Mouse (Mus musculus) lung, embryonic 14.5 days (tissue): ENCODE measurements around the gene Sema3g. TPM values are rescaled to one million over a fixed set of nuclear protein-coding genes. Genes with fewer than 3 reads are reported as not detected.

Experiments
- ATAC-seq: fragments of 200-750 bp; cut with Nextera tagmentation; 2 replicates; pipeline ENCODE4 v1.8.0; 2017; ENCODE audit warnings: mild to moderate bottlenecking, moderate TSS enrichment, moderate library complexity; ENCODE audit not compliant: insufficient read depth
- DNase-seq: peaks from one replicate; pipeline ENCODE4 v3.0.0-alpha.2; 2015
- H3K27ac ChIP-seq: fragments of 300-500 bp; sonication (generic); 2 replicates; pipeline ENCODE4 v1.5.1; 2014; ENCODE audit warnings: low read depth, mild to moderate bottlenecking, moderate library complexity
- H3K27me3 ChIP-seq: fragments of 300-500 bp; sonication (generic); 2 replicates; pipeline ENCODE4 v1.6.1; 2014; ENCODE audit warnings: low read length, control low read depth; ENCODE audit not compliant: insufficient read depth
- H3K36me3 ChIP-seq: fragments of 300-500 bp; sonication (generic); 2 replicates; pipeline ENCODE4 v1.6.1; 2014; ENCODE audit warnings: control low read depth; ENCODE audit not compliant: insufficient read depth
- H3K4me1 ChIP-seq: fragments of 300-500 bp; sonication (generic); 2 replicates; pipeline ENCODE4 v1.6.1; 2014; ENCODE audit warnings: antibody characterized with exemption, control low read depth; ENCODE audit not compliant: insufficient read depth
- H3K4me2 ChIP-seq: fragments of 300-500 bp; sonication (generic); 2 replicates; pipeline ENCODE4 v1.6.1; 2014; ENCODE audit warnings: mild to moderate bottlenecking
- H3K4me3 ChIP-seq: fragments of 300-500 bp; sonication (generic); 2 replicates; pipeline ENCODE4 v1.5.1; 2014; ENCODE audit warnings: low read depth, low read length
- H3K9ac ChIP-seq: fragments of 300-500 bp; sonication (generic); 2 replicates; pipeline ENCODE4 v1.6.1; 2014
- H3K9me3 ChIP-seq: fragments of 300-500 bp; sonication (generic); 2 replicates; pipeline ENCODE4 v1.6.1; 2016; ENCODE audit warnings: low read depth, low read length, control low read depth
- CTCF ChIP-seq: IDR thresholded peaks from 2 replicates; pipeline ENCODE4 v1.5.1; 2016; ENCODE audit warnings: antibody characterized with exemption, low read depth
- WGBS: fragments of 180-500 bp; shearing (Covaris S2); extraction: QIAGEN DNeasy Blood & Tissue Kit; methylation state at CpG from one replicate; pipeline ENCODE4 v1.1.7; 2014; 5-methylcytosine and 5-hydroxymethylcytosine counted together
- polyA plus RNA-seq: library from polyadenylated mRNA; unstranded; fragments of >200 nt; fragmentation: Nextera tagmentation; extraction: Ambion mirVana; gene quantifications from 2 replicates; pipeline ENCODE4 v1.2.1, GENCODE M21; 2014

Gene Sema3g
- polyA plus RNA-seq, 1 experiment from 2014 or later, result 0.38 TPM

DNA sequence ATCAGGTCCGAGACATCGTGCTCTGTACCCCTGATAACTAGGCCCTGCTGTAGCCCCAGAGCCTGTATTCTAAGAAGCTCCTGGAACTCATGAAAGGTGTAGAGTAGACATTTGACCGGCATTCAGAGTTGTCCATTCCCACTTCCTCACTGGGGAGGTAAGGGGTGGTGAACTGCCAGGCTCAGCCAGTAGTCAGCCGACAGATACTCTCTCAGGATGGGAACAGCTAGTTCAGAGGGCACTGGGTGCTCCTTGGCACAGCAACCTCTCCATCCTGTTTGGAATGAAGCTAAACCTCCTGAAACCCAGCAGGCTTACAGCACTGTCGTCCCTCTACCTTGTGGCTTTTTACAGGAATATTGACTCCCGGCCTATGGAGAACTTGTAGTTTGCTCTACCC is 5.8 kb upstream of the Sema3g start:
- no peaks in the 10 kb centered on the region for H3K36me3 ChIP-seq
- H3K9me3 ChIP-seq, result no peaks in the 10 kb centered on the region
- H3K27ac ChIP-seq, result no peak overlapping the region
- no peak for TF ChIP-seq CTCF
- no peak for ATAC-seq
- no peak overlapping the region for H3K9ac ChIP-seq
- no peak overlapping the region for H3K4me3 ChIP-seq
- 79% methylated on average over 6 of the region's 6 CpGs for WGBS
- H3K27me3 ChIP-seq, result no peaks in the 10 kb centered on the region
- H3K4me2 ChIP-seq, result no peak overlapping the region
- no peak for DNase-seq
- H3K4me1 ChIP-seq, result no peaks in the 10 kb centered on the region; the same call in 1 of the 2 replicates

DNA sequence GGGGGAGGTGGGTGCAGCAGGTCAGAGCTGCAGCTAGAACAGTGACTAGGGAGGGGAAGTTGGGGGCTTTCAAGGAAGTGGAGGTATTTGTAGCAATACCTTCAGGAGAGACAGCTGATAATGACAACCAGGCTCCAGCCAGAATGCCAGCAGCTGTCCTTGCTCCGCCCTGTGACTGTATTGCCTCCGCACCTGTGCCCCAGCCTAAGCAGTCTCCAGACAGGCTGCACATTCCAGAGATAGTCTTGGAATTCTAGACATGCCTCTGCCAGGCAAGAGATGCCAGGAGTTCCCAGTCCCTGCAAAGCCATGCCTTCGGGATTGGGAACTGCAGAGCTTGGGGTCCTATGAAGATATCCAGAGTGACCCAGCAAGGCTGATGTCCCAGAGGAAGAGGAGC is 5.2 kb upstream of the Sema3g start:
- no peak overlapping the region for H3K27ac ChIP-seq
- H3K27me3 ChIP-seq, result no peaks in the 10 kb centered on the region
- no peaks in the 10 kb centered on the region for H3K9me3 ChIP-seq
- DNase-seq (no peak), ATAC-seq (no peak)
- no peak overlapping the region for H3K4me2 ChIP-seq
- WGBS, result 52% methylated on average over 3 of the region's 3 CpGs
- no peak for TF ChIP-seq CTCF
- no peak overlapping the region for H3K4me3 ChIP-seq
- no peak overlapping the region for H3K9ac ChIP-seq
- no peaks in the 10 kb centered on the region for H3K36me3 ChIP-seq
- H3K4me1 ChIP-seq, result peaks cover 3% of the 10 kb centered on the region; the same call in 1 of the 2 replicates

DNA sequence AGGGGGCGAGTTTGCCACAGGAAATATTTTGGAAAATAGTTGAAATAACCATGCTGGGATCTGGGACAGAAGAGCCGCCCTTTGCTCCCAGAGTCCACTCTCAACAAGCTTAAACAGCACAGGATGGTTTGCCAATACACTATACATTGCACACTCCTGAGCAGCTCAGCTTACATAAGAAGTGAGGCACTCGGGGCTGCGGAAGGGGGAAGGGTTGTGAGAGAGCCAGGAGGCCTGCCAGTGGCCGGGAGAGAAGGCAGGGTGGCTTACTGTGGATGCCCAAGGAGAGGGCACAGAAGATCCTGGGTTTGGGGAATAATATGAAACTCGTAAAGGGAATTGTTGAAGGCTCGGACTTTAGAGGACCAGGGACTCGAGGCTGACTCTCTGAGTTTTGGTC is 3.8 kb upstream of the Sema3g start:
- no peak for TF ChIP-seq CTCF
- Histone ChIP-seq H3K9me3 (no peaks in the 10 kb centered on the region), H3K9ac (no peak overlapping the region), H3K27ac (no peak overlapping the region), H3K4me2 (no peak overlapping the region), H3K4me3 (no peak overlapping the region), H3K36me3 (no peaks in the 10 kb centered on the region), H3K27me3 (no peaks in the 10 kb centered on the region), H3K4me1 (peaks cover 8% of the 10 kb centered on the region; the same call in 1 of the 2 replicates)
- DNase-seq, result no peak
- 54% methylated on average over 8 of the region's 8 CpGs for WGBS
- ATAC-seq, result no peak

DNA sequence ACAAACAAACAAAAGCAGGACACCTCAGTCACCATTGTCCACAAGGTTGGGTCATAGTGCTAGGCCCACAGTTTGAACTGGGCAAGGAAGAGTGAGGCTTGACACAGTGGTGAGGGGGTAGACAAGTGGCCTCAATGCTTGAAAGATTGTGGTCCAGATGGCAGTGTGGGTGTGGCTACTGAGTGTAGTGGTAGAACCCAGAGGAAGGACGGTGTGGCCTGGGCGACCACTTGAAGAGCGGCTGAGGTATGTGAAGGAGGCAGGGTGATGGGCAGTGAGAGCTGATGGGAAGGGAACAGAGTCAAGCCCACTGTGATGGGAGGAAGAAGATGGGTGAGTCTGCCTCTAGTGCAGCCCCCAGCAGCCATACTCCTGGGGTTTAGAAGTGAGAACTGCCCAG is 3.0 kb upstream of the Sema3g start:
- Histone ChIP-seq H3K4me2 (no peak overlapping the region), H3K9me3 (no peaks in the 10 kb centered on the region), H3K36me3 (no peaks in the 10 kb centered on the region), H3K9ac (no peak overlapping the region), H3K4me3 (no peak overlapping the region), H3K27me3 (no peaks in the 10 kb centered on the region), H3K4me1 (peaks cover 8% of the 10 kb centered on the region; the same call in 1 of the 2 replicates), H3K27ac (no peak overlapping the region)
- 57% methylated on average over 3 of the region's 3 CpGs for WGBS
- TF ChIP-seq CTCF, result no peak
- DNase-seq (no peak), ATAC-seq (no peak)

DNA sequence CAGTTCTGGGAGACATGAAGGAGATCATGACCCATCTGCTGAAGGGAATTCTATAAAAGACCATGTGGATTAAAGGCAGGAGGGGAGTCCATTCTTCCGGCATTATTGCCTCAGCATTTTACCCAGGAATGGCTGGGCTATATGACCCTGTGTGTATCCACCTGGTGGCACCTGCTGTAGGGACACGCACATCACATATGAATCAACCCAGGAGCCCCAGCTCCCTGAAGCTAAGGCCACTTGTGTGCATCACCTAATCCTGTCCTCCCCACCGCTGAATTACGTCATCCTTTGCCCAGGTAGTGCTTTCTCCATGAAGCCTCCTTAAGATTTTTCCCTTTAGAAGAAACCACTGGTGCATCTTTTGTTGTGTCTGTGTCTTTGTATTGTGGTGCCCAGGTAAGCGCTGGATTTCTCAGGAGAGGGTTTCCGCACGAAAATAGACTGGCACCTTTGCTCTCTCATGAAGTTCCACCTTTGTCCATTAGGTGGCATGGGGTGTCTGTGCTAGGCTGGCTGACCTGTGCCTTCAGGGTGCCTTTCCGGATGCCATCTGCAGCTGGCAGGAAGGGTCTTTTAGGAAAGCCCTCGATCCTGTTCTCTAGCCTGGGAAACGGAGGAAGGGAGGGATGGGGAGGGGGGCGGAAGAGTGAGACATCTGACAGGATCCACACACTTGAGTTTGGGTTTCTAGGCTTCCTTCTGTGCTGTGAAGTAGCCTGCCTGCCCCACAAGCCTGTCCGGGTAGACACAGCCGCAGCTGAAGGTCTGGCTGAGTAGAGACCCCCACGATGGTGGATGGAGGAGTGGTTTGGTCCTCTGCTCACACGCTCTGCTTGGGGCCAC is 2.3 kb upstream of the Sema3g start:
- Histone ChIP-seq H3K4me3 (no peak overlapping the region), H3K27ac (0 out of 2 replicates have a peak overlapping the region, but pooled peaks have one; percentile 30), H3K36me3 (no peaks in the 10 kb centered on the region), H3K4me2 (0 out of 2 replicates have a peak overlapping the region, but pooled peaks have one; percentile 20), H3K9ac (peak overlapping the region; percentile 36; the same call in 1 of the 2 replicates), H3K4me1 (peaks cover 8% of the 10 kb centered on the region; the same call in 1 of the 2 replicates), H3K27me3 (no peaks in the 10 kb centered on the region), H3K9me3 (no peaks in the 10 kb centered on the region)
- peak; percentile 83 for DNase-seq
- peak; percentile 44; the same call in 1 of the 2 replicates for ATAC-seq
- WGBS, result 28% methylated on average over 15 of the region's 15 CpGs
- TF ChIP-seq CTCF, result peak; percentile 96

DNA sequence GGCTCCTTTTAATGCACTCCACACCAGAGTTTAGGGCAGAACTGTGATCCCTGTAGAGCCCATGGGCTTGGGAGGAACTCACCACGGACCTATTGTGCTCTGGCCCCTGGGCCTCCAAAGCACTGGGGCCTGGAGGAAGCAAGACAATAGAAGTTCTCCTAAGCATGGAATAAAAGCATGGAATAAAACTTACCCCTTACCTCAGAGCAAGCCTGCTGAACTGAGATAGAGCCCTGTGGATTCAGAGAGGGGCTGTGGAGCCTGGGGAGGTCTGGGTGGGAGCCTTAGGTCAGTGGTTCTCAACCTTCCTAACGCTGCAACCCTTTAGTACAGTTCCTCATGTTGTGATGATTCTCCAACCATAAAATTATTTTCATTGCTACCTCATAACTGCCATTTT is 814 bp upstream of the Sema3g start, which contains the start of gene Nisch:
TSS of gene Nisch (minus strand) at position 101 of the 400 bp plus-strand sequence.
- no peak for ATAC-seq

DNA sequence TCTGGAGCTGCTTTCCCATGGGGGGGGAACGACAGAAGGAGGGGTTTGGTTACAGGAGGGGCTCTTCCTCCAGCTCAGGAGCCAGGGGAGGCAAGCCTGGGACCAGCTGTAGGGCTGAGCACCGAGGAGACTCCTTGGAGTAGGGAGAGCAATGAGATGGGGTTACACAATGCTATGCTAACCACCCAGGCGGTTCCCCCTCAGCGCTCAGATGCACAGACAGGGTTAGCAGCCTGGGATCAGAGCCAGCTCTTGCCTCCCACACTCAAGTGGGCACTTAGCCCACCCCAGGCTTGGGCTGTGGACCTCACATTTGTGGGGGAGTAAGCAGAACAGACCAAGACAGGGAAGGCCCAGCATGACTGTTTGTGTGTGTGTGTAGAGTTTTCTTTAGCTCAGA is 9.3 kb downstream of the Sema3g start:
- peak; percentile 93 for ATAC-seq
- Histone ChIP-seq H3K9ac (no peak overlapping the region), H3K4me3 (no peak overlapping the region), H3K4me2 (no peak overlapping the region), H3K27me3 (no peaks in the 10 kb centered on the region), H3K9me3 (no peaks in the 10 kb centered on the region), H3K36me3 (no peaks in the 10 kb centered on the region), H3K4me1 (peaks cover 6% of the 10 kb centered on the region), H3K27ac (peak overlapping the region; percentile 65)
- WGBS, result 38% methylated on average over 4 of the region's 4 CpGs
- DNase-seq, result peak; percentile 85
- no peak for TF ChIP-seq CTCF

More for the DNA sequence above, 814 bp upstream of the Sema3g start, which contains the start of gene Nisch:
- DNase-seq, result no peak
- Histone ChIP-seq H3K4me2 (peak within 1 kb of the TSS; percentile 45), H3K9ac (peak within 1 kb of the TSS; percentile 36; the same call in 1 of the 2 replicates), H3K27ac (peak within 1 kb of the TSS; percentile 30; the same call in 1 of the 2 replicates), H3K9me3 (no peaks in the 10 kb centered on the region), H3K4me1 (peaks cover 8% of the 10 kb centered on the region; the same call in 1 of the 2 replicates), H3K36me3 (no peaks in the 10 kb centered on the region), H3K4me3 (peak within 1 kb of the TSS; percentile 8; the same call in 1 of the 2 replicates), H3K27me3 (no peaks in the 10 kb centered on the region)
- 63% methylated on average over 2 of the region's 2 CpGs for WGBS
- TF ChIP-seq CTCF, result no peak
